Mouse (Mus musculus) 416B (cell line): Measurements from ENCODE around the gene Gtf3c5.

Experiments
- DNase-seq: peaks from one replicate; pipeline ENCODE4 v3.0.0; 2011; ENCODE audit warnings: low read depth

Gene Gtf3c5

GRCm38 (mm10) chr2:28607341-28608165, 24.0 kb upstream of the Gtf3c5 start:
- DNase-seq: no peak

GRCm38 (mm10) chr2:28606601-28607340, 23.2 kb upstream of the Gtf3c5 start:
- DNase-seq: peak; percentile 45

GRCm38 (mm10) chr2:28605789-28606541, 22.4 kb upstream of the Gtf3c5 start:
- no peak for DNase-seq

- DNase-seq: no peak
Measured at GRCm38 (mm10) chr2:28603542-28603941, 20.0 kb upstream of the Gtf3c5 start.

GRCm38 (mm10) chr2:28601720-28602590, 18.4 kb upstream of the Gtf3c5 start:
- peak; percentile 43 for DNase-seq

- no peak for DNase-seq
Measured at GRCm38 (mm10) chr2:28599569-28599900, 16.0 kb upstream of the Gtf3c5 start.

GRCm38 (mm10) chr2:28598692-28599568, 15.4 kb upstream of the Gtf3c5 start:
- DNase-seq: peak; percentile 99

- DNase-seq: peak; percentile 99
Measured at GRCm38 (mm10) chr2:28597733-28598547, 14.4 kb upstream of the Gtf3c5 start.

GRCm38 (mm10) chr2:28596998-28597397, 13.4 kb upstream of the Gtf3c5 start:
- DNase-seq: peak; percentile 77

GRCm38 (mm10) chr2:28596021-28596420, 12.5 kb upstream of the Gtf3c5 start:
- peak; percentile 62 for DNase-seq

- peak; percentile 84 for DNase-seq
Measured at GRCm38 (mm10) chr2:28592809-28593208, 9.3 kb upstream of the Gtf3c5 start.

- peak; percentile 76 for DNase-seq
Measured at GRCm38 (mm10) chr2:28591479-28591878, 7.9 kb upstream of the Gtf3c5 start.

GRCm38 (mm10) chr2:28588574-28588973, 5.0 kb upstream of the Gtf3c5 start:
- no peak for DNase-seq

- no peak for DNase-seq
Measured at GRCm38 (mm10) chr2:28585730-28586129, 2.2 kb upstream of the Gtf3c5 start.

- DNase-seq: peak; percentile 91
Measured at GRCm38 (mm10) chr2:28585043-28585571, 1.6 kb upstream of the Gtf3c5 start.

GRCm38 (mm10) chr2:28582647-28583353, 751 bp downstream of the Gtf3c5 start:
- peak; percentile 96 for DNase-seq

- DNase-seq: peak; percentile 38
Measured at GRCm38 (mm10) chr2:28578003-28578402, 5.5 kb downstream of the Gtf3c5 start.

GRCm38 (mm10) chr2:28576815-28577214, 6.7 kb downstream of the Gtf3c5 start:
- no peak for DNase-seq

- DNase-seq: no peak
Measured at GRCm38 (mm10) chr2:28575341-28575740, 8.2 kb downstream of the Gtf3c5 start.
